Mouse (Mus musculus) C2C12 (cell line): ENCODE data around the gene Ccser1. TPM values are rescaled to one million over a fixed set of nuclear protein-coding genes. Genes with fewer than 3 reads are reported as not detected.

Source experiments
- H3K27me3 ChIP-seq: one replicate; pipeline ENCODE4 v1.6.1; 2011; ENCODE audit not compliant: control insufficient read depth, insufficient read depth, insufficient read length
- H3K36me3 ChIP-seq: one replicate; pipeline ENCODE4 v1.6.1; 2011; ENCODE audit not compliant: control insufficient read depth, insufficient read depth
- H3K4me3 ChIP-seq: one replicate; pipeline ENCODE4 v1.5.1; 2011; ENCODE audit warnings: mild to moderate bottlenecking, control low read depth; ENCODE audit not compliant: poor library complexity, insufficient read depth, severe bottlenecking
- H3K79me2 ChIP-seq: one replicate; pipeline ENCODE4 v1.6.1; 2011; ENCODE audit not compliant: control insufficient read depth, insufficient read depth
- H3K79me3 ChIP-seq: one replicate; pipeline ENCODE4 v1.6.1; 2011; ENCODE audit warnings: low read depth, control low read depth
- H3ac ChIP-seq: one replicate; pipeline ENCODE3; 2011; ENCODE audit warnings: low read depth; ENCODE audit not compliant: control insufficient read depth, insufficient read length
- CEBPB ChIP-seq: IDR thresholded peaks from one replicate; pipeline ENCODE4 v1.6.1; 2011; ENCODE audit warnings: low read depth, mild to moderate bottlenecking, control low read depth, moderate library complexity
- CTCF ChIP-seq: IDR thresholded peaks from one replicate; pipeline ENCODE4 v1.5.1; 2011; ENCODE audit not compliant: control insufficient read depth, insufficient read depth, insufficient read length
- FOSL1 ChIP-seq: IDR thresholded peaks from one replicate; pipeline ENCODE4 v1.8.0; 2011; ENCODE audit warnings: mild to moderate bottlenecking, low read length; ENCODE audit not compliant: poor library complexity, insufficient read depth, severe bottlenecking
- MAX ChIP-seq: IDR thresholded peaks from one replicate; pipeline ENCODE4 v1.6.1; 2011; ENCODE audit warnings: mild to moderate bottlenecking, control low read depth
- MYOD1 ChIP-seq: IDR thresholded peaks from one replicate; pipeline ENCODE4 v1.6.1; 2011; ENCODE audit warnings: low read depth; ENCODE audit not compliant: control insufficient read depth, insufficient read length
- MYOG ChIP-seq: IDR thresholded peaks from one replicate; pipeline ENCODE4 v1.6.1; 2011; ENCODE audit not compliant: control insufficient read depth, insufficient read length; ENCODE audit errors: extremely low read depth
- USF1 ChIP-seq: IDR thresholded peaks from one replicate; pipeline ENCODE4 v1.6.1; 2011; ENCODE audit warnings: low read depth, mild to moderate bottlenecking, control low read depth, moderate library complexity
- polyA plus RNA-seq: library from polyadenylated mRNA; unstranded; fragments of >200 nt; fragmentation: generic; extraction: Trizol; gene quantifications from one replicate; pipeline ENCODE4 v1.2.1, GENCODE M21; 2012; ENCODE audit warnings: missing spikeins

Gene Ccser1
- polyA plus RNA-seq, 1 experiment, result 0.68 TPM

DNA sequence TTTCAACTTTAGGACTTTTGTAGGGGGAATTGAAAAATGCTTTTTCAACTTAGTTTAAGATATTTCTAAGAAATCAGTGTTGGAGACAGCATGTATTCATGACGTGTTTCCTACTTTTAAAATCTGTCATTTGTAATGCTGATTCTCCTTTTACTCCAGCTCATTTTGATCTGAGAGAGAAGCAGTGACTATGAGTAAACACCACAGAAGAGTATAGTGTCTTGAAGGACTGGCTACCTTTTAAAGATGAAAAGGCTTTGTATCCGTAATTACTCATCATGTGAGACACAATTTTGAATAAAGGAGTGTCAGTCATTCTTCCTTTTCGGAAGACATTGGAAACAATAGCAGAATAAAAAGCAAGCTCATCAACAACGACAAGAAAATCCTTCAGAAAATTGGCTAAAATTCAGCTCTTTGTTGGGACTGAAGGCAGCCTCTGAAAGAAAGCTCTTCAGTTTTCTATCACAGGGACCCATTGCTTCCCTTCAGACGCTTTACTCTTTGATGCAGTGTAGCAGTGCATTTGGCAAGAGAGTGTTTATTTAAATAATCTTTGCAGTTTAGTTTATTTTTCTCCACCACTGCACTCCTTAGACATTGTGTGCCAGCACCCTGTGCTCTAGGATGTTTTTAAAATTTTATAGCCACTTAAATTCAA, 50.1 kb downstream of the Ccser1 start:
- no peaks in the 10 kb centered on the region for H3K79me2 ChIP-seq
- no peak overlapping the region for H3ac ChIP-seq
- no peaks in the 10 kb centered on the region for H3K27me3 ChIP-seq
- no peaks in the 10 kb centered on the region for H3K79me3 ChIP-seq
- no peak overlapping the region for H3K4me3 ChIP-seq
- no peak for TF ChIP-seq MYOD1
- no peak for TF ChIP-seq MAX
- TF ChIP-seq MYOG, result no peak
- no peak for TF ChIP-seq USF1
- no peak for TF ChIP-seq FOSL1
- TF ChIP-seq CEBPB, result no peak
- no peak for TF ChIP-seq CTCF
- no peaks in the 10 kb centered on the region for H3K36me3 ChIP-seq

DNA sequence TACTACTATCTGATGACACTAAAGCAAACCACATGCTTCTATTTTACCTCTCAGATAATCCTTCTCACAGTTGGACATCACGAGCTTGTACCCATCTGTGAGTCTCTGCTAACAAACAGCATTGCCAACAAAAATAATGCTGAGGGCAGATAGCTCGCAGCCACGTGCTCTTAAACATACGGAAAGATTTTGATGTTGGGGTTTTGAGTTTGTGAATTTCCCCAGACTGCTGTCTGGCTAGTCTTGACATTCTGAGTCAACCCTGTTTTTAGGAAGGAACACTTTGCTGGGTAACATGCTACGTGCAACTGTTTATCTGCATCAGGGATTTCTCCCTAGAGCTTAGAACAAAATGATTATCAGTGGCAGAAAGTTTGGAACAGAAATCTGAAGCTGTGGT, 52.9 kb downstream of the Ccser1 start:
- no peak for TF ChIP-seq CTCF
- TF ChIP-seq MYOD1, result no peak
- TF ChIP-seq USF1, result peak; percentile 85
- TF ChIP-seq FOSL1, result no peak
- no peak for TF ChIP-seq MYOG
- peak; percentile 62 for TF ChIP-seq MAX
- no peak for TF ChIP-seq CEBPB
- Histone ChIP-seq H3ac (no peak overlapping the region), H3K27me3 (no peaks in the 10 kb centered on the region), H3K4me3 (no peak overlapping the region), H3K79me3 (no peaks in the 10 kb centered on the region), H3K36me3 (no peaks in the 10 kb centered on the region), H3K79me2 (no peaks in the 10 kb centered on the region)

DNA sequence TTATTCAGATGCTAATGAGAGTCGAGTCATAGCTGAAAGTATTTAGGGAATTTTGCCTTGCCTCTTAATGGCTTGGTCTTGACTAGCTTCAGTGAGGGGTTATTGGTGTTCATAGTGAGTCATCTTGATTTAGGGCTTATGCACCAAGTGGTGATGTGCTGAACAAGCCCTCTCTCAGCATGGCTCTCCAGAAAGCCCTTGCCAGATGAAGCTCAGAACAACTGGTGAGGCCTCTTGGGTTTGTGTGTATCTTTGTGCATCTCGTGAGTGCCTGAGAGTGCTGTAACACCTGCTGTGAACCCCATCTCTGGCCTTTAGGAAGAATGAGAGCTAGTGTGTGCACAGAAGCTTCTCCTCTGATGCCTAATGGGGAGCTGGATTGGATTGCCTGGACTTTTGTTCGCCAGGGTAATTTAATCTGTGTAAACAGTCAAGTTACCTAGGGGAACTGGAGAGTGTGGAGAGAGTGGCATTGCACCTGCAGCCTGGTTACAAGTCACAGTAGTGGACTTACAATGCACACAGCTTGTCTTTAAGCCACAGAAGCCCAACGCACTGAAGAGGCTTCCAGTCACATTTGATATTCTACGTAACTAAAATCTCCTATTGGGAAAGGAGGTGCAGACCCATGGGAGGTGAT, 53.5 kb downstream of the Ccser1 start:
- TF ChIP-seq USF1 (no peak), MYOD1 (peak; percentile 72), CEBPB (no peak), FOSL1 (peak; percentile 56), MYOG (no peak)
- Histone ChIP-seq H3K36me3 (no peaks in the 10 kb centered on the region), H3K79me3 (no peaks in the 10 kb centered on the region), H3K4me3 (no peak overlapping the region), H3K27me3 (no peaks in the 10 kb centered on the region), H3ac (no peak overlapping the region), H3K79me2 (no peaks in the 10 kb centered on the region)

DNA sequence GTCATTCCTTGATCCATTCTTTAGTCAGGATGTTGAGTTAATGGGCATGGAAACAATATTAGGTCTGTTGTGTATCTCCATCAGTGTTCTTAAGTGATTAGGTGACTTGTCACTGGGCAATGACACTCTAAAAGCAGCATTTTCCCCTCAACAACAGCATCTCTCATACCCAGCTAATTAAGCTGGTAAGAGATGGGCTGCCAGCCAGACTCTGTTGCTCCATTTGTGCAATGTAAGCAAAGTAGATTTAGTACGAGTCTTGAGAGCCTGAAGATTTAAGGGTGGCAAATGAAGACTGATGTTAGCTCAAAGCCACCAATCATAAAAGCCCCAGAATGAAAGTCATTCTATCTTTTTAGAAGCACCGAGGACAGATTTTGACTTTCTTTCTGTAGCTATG, 60.5 kb downstream of the Ccser1 start:
- no peaks in the 10 kb centered on the region for H3K27me3 ChIP-seq
- no peak overlapping the region for H3ac ChIP-seq
- no peaks in the 10 kb centered on the region for H3K36me3 ChIP-seq
- TF ChIP-seq CTCF (no peak), USF1 (no peak), FOSL1 (no peak), CEBPB (no peak), MAX (no peak), MYOG (no peak), MYOD1 (no peak)
- no peaks in the 10 kb centered on the region for H3K79me2 ChIP-seq
- H3K4me3 ChIP-seq, result no peak overlapping the region
- H3K79me3 ChIP-seq, result no peaks in the 10 kb centered on the region

DNA sequence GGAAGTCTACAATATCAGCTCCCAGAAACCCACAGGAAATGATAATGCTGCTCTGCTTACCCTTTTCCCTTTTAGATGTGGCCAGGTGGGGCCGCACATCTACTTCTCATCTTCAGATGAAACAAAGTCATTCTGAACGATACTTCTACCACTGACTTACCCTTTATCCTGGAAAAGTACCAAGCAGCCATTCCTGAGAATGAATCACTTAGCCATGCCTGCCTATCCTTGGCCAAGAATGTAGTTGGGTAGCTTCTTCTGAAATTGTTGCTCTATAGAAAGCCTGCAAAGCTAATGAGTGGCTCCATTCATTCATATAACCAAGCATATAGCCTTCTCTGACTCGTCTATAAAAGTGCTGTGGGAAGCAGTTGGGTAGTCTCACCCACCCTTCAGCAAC, 62.4 kb downstream of the Ccser1 start:
- Histone ChIP-seq H3K4me3 (no peak overlapping the region), H3K79me2 (no peaks in the 10 kb centered on the region), H3ac (no peak overlapping the region), H3K27me3 (no peaks in the 10 kb centered on the region), H3K36me3 (no peaks in the 10 kb centered on the region), H3K79me3 (no peaks in the 10 kb centered on the region)
- TF ChIP-seq CTCF, result no peak
- no peak for TF ChIP-seq MYOG
- TF ChIP-seq USF1, result no peak
- TF ChIP-seq FOSL1, result no peak
- no peak for TF ChIP-seq MYOD1
- TF ChIP-seq MAX, result no peak
- no peak for TF ChIP-seq CEBPB

DNA sequence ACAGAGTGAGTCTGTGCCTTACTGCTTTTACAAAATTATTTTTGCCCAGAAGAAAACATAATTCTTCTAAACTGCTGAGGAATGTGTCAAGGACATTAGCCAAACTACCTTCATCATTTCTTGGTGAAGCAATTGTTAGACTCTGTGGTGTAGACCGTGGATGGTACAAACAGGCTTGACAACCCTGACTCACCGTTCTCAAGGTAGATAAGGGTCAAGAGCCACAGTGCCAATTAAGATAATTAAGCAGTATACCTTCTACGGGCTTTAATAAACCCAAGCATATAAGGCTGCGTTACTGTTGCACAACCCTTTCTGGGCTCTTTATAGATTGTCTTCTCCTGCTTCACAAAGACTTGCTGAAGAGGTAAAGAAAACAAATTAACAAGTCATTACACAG, 66.4 kb downstream of the Ccser1 start:
- Histone ChIP-seq H3K36me3 (no peaks in the 10 kb centered on the region), H3K79me2 (no peaks in the 10 kb centered on the region), H3K79me3 (no peaks in the 10 kb centered on the region), H3K4me3 (no peak overlapping the region), H3ac (no peak overlapping the region), H3K27me3 (no peaks in the 10 kb centered on the region)
- TF ChIP-seq CEBPB, result no peak
- no peak for TF ChIP-seq CTCF
- no peak for TF ChIP-seq FOSL1
- no peak for TF ChIP-seq MYOD1
- no peak for TF ChIP-seq MYOG
- TF ChIP-seq MAX, result no peak
- no peak for TF ChIP-seq USF1
